Mouse (Mus musculus) left cerebral cortex, postnatal 10 days (tissue): ENCODE results near the gene Gm28051. TPM values are rescaled to one million over a fixed set of nuclear protein-coding genes. Genes with fewer than 3 reads are reported as not detected.

Experiments
- DNase-seq, 2 experiments: peaks; one replicate each; pipeline ENCODE4 v3.0.0; 2021 to 2022; ENCODE audit warnings: low spot score in 2 of 2, mixed read lengths in 1 of 2; ENCODE audit errors: extremely low spot score in 1 of 2
- intact Hi-C: fragments of 180-260 bp; cut with DNase I; formaldehyde crosslinking; loops from one replicate; pipeline ENCODE4 v1.15.1; 2025
- total RNA-seq, 2 experiments: library from RNA; stranded (reverse); gene quantifications; 2 replicates each; pipeline ENCODE4 v1.2.3; 2021

Gm28051 gene
- total RNA-seq, 2 experiments from 2014 or later: not detected

DNA sequence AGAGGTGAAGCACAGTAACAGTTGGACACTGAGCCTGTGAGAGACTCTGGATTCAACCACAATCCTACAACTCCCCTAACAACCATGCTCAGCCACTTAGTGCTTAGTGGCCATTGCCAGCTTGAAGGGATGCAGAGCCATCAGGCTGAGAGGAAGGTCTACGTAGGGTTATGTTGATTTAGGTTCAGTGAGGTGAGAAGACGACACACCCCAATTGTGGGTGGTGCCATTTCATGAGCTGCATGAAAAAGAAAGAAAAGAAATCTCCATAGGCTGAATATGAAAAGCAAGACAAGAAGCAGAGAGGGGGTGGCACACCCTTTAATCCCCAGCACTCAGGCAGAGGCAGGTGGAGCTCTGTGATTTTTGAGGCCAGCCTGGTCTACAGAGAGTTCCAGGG, 43.4 kb downstream of the Gm28051 start:
- intact Hi-C loops: loop anchor here (10.0 kb wide), 1 partner anchor 209 kb away; no protein-coding TSS in a partner anchor
- no peak for DNase-seq

DNA sequence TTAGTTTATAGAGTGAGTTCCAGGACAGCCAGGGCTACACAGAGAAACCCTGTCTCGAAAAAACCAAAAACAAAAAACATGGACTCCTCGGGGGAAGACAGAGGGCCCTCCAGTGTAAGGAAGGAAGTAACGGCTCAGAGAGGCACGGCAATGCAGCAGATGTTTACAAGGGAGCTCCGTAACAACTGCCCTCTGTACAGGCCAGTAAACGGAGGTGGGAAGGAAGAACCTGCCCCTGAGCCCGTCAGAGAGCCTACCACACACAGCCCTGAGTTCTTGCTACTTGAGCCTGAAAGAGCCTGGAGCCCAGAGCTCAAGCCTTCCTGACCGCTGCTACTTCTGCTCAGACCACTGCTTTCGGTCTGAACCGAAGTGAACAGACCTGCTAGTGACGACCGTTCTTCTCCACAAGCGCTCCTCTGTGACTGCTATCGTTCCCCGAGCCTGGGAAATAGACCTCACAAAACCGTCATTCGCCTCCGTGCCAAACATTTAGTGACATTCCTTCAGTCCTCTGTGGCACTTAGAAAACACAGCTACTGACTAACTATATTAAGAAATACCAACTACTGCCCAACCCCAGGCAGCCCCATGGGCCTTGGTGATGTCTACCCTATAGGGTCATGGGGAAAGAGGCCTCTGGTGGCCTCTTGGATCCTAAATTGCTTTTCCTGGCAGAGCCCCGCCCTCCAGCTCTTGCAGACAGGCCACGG, 44.3 kb downstream of the Gm28051 start:
- intact Hi-C loops: loop anchor here (10.0 kb wide), 1 partner anchor 209 kb away; no protein-coding TSS in a partner anchor
- no peak for DNase-seq

DNA sequence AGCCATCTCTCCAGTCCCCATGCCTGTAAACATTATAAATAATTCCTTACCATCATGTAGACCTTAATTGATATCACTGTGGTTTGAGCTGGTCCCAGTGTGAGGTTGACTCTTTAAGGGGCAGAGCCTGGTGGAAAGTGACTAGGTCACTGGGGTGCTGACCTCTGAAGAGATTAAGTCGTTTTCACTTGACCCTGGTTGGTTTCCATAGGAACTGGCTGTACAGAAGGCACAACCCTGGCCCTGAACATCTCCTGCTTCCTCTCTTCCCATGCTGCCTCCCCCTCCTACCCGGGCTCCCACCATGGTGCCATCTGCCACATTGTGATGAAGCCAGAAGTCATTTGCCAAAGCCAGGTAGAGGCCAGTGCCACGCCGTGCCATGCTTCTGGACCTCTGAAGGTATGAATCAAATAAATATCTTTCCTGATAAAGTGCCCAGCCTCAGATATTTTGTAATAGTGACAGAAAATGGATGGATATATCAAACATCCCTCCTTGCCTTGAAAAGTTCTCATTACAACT, 46.7 kb downstream of the Gm28051 start:
- DNase-seq: no peak
- intact Hi-C loops: loop anchor here (10.0 kb wide), 1 partner anchor 206 kb away; no protein-coding TSS in a partner anchor

DNA sequence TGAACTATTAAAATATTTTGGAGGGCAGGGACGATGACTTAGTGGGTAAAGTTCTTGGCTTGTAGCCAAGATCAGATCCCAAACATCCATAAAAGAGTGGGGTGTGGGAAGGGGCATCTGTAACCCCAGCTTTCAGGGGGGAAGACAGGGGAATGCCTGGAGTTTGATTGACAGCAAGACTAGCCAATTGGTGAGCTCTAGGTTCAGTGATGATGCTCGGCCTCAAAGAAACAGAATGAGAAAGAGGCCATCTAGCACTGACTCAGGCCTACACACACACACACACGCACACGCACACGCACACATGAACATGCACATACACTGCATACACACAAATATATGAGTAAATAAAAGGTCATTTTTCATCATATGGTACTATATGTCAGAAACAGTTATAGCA, 47.7 kb downstream of the Gm28051 start:
- no peak for DNase-seq
- intact Hi-C loops: loop anchor here (10.0 kb wide), 1 partner anchor 205 kb away; no protein-coding TSS in a partner anchor

DNA sequence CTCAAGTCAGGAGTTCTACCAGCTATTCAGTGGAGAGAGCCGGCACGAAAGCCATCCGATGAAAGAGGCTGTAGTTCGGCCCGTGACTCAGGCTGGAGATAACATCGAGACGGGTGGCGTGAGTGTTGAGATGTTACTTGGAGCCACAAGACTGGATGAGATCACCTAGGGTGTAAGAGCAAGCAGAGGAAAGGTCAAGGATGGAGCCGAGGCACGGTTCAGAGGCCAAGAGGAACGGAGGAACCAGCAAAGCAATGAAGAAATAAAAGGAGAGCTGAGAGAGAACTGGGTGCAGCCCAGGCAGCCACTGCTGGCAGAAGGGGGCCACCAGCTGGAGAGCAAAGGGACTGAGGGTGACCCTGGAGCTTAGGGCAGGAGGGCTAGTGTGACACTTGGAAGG, 49.3 kb downstream of the Gm28051 start:
- DNase-seq: no peak
- intact Hi-C loops: no loop called here

DNA sequence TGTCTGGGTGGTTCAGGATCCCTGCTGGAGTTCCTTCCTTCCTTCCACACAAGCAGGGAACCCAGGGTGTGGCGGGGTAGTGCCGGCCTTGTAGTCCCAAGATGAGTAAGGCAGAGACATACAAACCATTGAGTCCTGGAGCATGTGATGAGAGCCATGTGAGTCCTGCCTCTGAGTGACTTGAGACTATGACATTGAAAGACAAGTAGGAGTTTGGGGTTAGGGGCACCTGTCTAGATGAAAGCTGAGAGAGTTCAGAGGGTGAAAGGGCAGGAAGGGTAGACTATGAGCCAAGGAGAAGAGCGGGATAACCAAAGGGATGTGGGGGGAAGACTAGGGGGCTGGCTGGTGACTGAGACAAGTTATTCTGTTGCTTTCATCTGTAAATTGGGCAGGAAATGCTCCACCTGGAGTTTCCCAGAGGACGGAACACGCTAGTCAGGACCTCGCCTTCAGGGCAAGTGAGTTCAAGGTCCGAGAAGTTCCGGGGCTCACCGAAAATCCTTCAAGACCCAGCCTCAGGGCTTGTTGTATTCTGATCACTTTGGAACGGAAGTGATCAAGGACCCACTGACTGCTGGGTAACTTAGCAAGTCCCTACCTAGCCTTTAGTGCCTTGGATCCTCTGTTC, 50.6 kb downstream of the Gm28051 start:
- intact Hi-C loops: no loop called here
- no peak for DNase-seq

DNA sequence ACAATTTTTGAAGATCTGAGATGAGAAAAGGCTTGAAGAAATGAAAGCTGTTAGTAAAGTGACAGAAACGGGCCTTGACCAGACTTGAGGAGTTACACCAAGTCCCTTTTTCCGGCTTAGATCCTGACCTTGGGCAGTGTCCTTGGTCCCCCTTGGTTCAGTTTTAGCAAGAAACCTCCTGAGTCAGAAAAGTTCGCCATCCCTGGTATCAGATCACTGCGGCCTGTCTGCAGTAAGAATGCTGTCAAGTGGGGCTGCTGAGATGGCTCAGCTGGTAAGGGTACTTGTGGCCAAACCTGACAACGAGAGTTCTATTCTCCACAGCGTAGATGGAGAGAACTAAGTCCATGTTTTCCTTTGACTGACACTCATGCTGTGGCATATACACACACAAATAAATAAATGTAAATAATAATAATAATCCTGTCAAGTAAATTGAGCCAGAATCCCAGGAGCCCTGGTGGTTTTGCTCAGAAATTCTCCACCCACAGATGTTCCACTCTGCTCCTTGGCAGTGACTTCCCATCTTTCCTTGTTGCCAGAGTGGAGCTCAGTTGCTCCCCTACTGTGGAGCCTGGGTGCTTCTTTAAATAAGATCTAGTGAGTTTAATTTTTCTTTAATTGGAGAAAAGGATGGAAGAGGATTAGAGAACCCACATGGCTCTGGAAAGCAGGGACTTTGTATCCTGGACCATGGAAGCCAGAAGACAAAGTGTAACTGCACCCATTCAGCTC, 51.5 kb downstream of the Gm28051 start:
- intact Hi-C loops: no loop called here

DNA sequence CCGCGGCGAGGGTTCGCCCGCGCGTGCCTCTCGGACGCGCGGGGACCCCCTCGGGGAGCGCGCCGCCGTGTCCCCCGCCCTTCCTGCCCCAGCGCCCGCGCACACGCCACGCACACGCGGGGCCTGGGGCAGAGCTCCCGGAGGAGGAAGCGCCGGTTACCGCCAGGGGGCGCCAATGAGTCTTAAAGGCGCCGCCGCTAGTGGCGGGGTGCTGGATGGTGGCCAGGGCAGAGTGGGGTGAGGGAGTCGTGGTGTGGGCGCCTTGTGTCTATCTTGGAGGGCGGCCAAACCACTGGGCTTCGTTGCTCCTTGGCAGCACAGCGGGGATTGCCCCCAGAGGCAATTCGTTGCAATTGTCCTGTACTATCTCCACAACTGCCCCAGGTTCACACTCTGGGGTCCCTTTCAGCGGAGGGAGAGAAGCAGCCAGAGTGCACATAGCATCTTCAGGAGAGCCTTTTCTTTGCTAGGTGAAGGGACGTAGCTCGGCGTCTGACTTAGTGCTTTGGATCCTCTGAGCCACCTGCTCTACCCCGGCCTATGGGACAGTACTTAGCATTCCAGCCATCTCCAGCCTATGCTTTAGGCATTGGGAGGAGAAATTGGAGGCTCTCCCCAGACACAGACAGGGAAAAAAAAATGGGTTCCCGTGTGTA, 52.2 kb downstream of the Gm28051 start:
- intact Hi-C loops: no loop called here
- peak; percentile 87 to 95 for DNase-seq

More for the DNA sequence above, 51.5 kb downstream of the Gm28051 start:
- no peak for DNase-seq

DNA sequence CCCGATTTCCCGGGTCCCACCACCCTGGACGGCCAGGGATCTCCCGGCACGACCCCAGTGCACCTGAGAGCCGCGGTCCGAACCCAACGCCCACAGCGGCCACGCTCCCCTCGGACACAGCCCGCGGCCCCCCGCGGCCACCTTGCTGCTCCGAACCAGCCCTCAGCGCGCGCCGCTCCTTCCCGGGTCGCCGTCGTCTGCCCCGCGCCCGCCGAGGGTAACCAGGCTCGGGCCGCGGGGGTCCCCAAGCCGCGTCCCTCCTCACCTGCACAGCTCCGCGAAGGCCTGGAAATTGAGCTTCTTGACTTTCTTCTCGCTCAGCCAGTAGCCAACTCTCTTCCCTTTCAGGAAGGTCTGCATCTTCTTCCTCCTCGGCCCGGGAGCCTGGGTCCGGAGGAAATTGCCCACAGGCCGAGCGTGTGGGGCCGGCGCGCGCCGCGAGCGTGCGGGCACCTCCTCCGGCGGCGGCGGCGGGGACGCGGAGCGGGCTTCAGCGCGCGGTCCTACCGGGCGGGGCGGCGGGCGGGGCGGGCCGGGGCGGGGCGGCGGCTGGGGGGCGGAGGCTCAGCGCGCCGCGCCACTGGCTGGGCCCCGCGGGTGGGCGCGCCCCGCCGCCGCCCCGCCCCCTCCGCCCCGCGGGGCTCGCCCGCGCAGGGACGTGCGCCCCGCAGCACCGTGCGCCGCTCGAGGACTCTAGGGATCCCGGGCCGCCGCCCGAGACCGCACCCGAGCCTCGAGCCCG, 52.9 kb downstream of the Gm28051 start, which contains the start of gene Itpk1:
TSS of gene Itpk1 (minus strand) at position 474 of the 742 bp plus-strand sequence.
- intact Hi-C loops: loop anchor here (5.0 kb wide), 1 partner anchor 57 kb away; no protein-coding TSS in a partner anchor
- DNase-seq: peak in 1 of 2 experiments; percentile 81

DNA sequence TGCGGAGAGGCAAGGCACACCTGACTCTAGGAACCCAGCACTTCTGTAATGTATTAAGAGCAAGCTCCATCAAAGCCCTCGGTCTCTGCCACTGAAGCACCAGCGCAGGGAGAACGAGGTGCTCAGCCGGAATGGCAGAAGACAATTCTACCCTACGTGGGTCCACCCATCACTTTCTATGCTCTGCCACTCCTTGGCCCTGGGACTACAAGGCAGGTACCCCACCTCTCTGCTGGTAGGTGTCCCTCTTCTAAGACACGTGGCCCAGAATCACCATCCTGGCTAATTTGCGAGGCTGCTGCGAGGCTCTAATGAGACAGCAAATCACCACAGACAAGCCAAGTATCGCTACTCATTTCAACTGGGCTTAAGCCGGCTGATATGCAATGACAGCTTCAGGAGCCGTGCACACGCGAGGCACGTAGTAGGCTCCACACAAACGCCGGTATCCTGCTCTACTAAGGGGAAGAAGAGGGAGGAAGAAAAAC, 53.6 kb downstream of the Gm28051 start:
- intact Hi-C loops: loop anchor here (5.0 kb wide), 1 partner anchor 57 kb away; no protein-coding TSS in a partner anchor
- DNase-seq: no peak

DNA sequence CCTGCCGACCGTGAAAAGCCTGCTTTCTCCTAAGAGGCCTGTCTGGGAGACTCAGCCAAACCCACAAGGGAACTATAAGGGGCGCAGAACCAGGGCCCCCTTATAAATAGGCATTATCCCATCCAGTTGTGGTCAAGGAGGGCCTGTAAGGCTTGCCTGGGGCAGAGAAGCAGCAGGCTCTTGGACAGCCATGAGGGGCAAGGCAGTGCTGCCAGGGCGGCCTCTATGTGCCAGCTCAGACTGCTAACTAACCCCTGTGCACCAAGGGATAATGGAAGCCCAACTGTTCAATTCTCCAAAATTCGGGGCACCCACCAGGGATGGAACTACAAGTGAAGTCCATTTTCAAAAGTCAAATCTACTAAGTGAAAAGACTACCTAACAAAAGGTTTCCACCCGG, 54.1 kb downstream of the Gm28051 start:
- no peak for DNase-seq
- intact Hi-C loops: loop anchor here (5.0 kb wide), 1 partner anchor 56 kb away; no protein-coding TSS in a partner anchor

DNA sequence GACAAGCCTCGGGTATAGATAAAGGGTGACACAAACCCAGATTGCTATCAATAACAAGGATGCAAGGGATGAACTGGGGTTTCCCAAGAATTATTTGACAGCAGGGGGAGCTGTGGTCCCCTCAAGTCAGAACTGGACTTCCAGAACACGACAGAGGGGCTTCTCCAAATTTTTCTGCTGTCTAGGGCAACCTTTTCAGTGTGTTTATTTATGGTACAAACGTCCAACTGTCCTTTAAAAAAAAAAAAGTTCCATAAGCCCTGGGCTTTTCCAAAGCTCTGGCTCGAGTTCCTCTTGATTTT, 54.5 kb downstream of the Gm28051 start:
- intact Hi-C loops: loop anchor here (5.0 kb wide), 1 partner anchor 56 kb away; no protein-coding TSS in a partner anchor

DNA sequence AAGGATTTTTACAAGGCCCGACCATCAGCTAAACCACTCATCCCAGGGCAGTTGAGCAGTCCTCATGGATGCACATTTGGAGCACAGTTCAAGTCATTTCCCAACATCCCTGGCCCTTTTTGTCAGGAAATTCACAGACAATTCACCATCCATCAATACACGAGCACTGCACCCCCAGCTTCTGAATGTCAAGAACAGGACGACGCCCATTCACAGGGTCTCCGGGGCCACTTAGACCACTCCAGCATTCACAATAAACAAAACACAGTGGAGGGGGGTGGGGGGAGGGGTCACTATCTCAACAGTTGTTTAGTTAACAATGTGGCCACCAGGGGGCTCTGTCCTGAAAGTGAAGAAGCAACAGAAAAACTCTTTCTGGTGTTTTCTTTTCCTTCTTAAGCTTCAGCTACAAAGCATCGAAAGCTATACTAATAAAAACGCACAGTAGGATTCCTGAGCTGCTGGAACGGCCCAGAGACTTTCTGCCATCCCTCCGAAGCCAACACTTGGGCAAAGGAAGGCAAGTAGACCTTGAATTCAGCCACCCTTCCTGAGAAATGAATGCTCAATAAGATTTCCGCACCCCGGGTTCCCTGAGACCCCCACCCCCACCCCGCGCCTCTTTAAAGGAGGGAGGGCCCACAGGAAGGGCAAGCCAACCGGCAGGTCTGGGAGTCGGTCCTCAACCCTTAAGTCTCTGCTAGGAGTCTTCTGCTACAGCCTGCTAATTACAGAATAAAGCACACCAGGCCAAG, 55.0 kb downstream of the Gm28051 start:
- peak in 1 of 2 experiments; percentile 89 for DNase-seq
- intact Hi-C loops: loop anchor here (5.0 kb wide), 1 partner anchor 55 kb away; no protein-coding TSS in a partner anchor

More for the DNA sequence above, 54.5 kb downstream of the Gm28051 start:
- no peak for DNase-seq

DNA sequence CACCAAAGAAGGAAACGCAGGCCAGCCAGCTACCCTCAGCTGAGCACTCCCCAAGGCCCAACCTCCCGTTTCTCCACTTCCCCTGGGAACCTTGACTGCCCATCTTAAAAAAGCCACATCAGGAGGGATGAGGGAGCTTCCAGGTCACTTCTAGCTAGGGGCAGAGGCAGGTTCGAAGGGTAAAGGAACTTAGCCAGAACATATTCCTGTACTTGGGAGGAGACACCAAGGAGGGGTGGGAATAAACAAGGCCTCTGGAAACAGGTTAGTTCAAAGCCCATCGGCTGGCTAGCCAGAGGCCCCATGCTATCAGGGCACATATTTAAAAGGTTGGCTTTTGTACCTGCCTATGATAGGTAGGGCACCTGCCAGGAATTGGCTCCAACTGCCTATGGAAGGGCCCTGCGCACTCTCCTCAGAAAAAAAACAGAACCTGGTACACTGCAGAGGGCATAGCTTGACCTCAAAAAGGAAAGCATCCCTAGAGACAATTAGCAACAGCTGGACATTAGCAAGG, 55.8 kb downstream of the Gm28051 start:
- intact Hi-C loops: loop anchor here (5.0 kb wide), 1 partner anchor 54 kb away; no protein-coding TSS in a partner anchor
- no peak for DNase-seq

DNA sequence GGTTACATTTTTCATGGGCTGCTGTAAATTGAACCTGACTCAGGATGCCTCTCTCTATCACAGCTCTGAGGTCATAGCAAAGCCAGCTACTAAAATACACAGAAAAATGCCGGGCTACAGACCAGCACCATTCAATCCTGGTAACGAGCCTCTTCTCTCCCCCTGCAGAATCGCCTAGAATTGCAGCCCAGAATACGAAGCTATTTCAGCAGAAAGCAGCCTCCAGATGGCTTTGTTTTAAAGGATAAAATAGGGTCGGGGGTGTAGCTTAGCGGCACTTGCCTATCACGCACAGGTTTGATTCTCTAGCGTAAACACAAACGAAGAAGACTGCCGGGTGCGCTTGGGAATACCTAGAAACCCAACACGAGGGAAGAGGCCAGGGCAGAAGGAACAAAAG, 57.1 kb downstream of the Gm28051 start:
- intact Hi-C loops: loop anchor here (5.0 kb wide), 1 partner anchor 53 kb away; no protein-coding TSS in a partner anchor
- DNase-seq: no peak

DNA sequence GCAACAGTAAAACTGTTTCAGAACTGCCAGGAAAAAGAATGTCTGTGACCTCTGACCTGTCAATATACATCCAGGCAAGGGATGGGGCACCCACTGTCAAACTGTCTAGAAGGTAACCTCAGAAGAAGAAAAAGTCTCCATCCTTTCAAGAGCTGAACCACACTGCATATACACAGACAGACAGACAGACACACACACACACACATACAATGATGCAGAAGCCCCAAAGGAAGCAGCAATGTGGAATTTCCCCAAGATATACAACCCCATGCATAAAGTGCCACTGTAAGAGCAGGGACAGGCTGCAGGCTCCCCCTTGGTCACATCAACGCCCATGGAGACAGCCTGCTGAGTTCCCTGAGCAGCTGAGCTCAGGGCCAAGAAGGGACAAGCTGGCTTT, 58.4 kb downstream of the Gm28051 start:
- intact Hi-C loops: no loop called here
- DNase-seq: no peak
